Mouse (Mus musculus): ENCODE results near the gene Tenm2. TPM values are rescaled to one million over a fixed set of nuclear protein-coding genes. Genes with fewer than 3 reads are reported as not detected.

Tenm2 gene
- total and polyA plus RNA-seq, 3 experiments, result not detected

- peaks cover 3 to 13% of the 10 kb centered on the region in 2 experiments for H3K4me1 ChIP-seq (ENCODE audit: control insufficient read depth in 1 of 2, insufficient read depth in 2 of 2, low read length in 2 of 2)
- TF ChIP-seq RCOR1 (IDR thresholded peaks at IDR 0.05; ENCODE audit: low read depth, low read length) (no peak), POLR2A (IDR thresholded peaks at IDR 0.05; ENCODE audit: control insufficient read depth in 1 of 2, insufficient read depth in 1 of 2, low read depth in 1 of 2, low read length in 2 of 2, poor library complexity in 1 of 2) (no peak), SIN3A (IDR thresholded peaks at IDR 0.05; ENCODE audit: low read length) (0 out of 2 replicates have a peak, but pooled peaks have one; percentile 10), GATA1 (IDR thresholded peaks at IDR 0.05; ENCODE audit: low read depth, low read length) (no peak), MYC (IDR thresholded peaks at IDR 0.05; ENCODE audit: low read depth, low read length) (no peak), USF1 (IDR thresholded peaks at IDR 0.05; ENCODE audit: low read depth, low read length) (no peak), POLR2AphosphoS2 (IDR thresholded peaks at IDR 0.05; ENCODE audit: low read length) (no peak), TCF12 (IDR thresholded peaks at IDR 0.05; ENCODE audit: low read depth, low read length) (no peak), RAD21 (IDR thresholded peaks at IDR 0.05; ENCODE audit: low read depth, low read length) (no peak), TAL1 (IDR thresholded peaks at IDR 0.05; ENCODE audit: low read length) (no peak), MYB (IDR thresholded peaks at IDR 0.05; ENCODE audit: low read depth, low read length) (no peak), ELF1 (IDR thresholded peaks at IDR 0.05; ENCODE audit: low read depth, low read length) (no peak), CTCF (IDR thresholded peaks at IDR 0.05 in 2 of 3, conservative IDR thresholded peaks at IDR 0.05 in 1 of 3; ENCODE audit: control insufficient read depth in 1 of 3, insufficient read depth in 1 of 3, low read depth in 2 of 3, low read length in 3 of 3, poor library complexity in 1 of 3, severe bottlenecking in 1 of 3) (no peak), MXI1 (IDR thresholded peaks at IDR 0.05; ENCODE audit: low read depth, low read length) (no peak), KAT2A (conservative IDR thresholded peaks at IDR 0.05; ENCODE audit: low read depth, low read length) (no peak), EP300 (IDR thresholded peaks at IDR 0.05; ENCODE audit: low read depth in 1 of 2, low read length in 2 of 2) (peak in 1 of 2 experiments; percentile 24; a peak in 1 of 4 replicates), MAZ (IDR thresholded peaks at IDR 0.05; ENCODE audit: low read depth, low read length) (no peak), HCFC1 (IDR thresholded peaks at IDR 0.05; ENCODE audit: low read depth, low read length) (no peak), NELFE (IDR thresholded peaks at IDR 0.05; ENCODE audit: low read depth, low read length) (no peak), ETS1 (IDR thresholded peaks at IDR 0.05; ENCODE audit: low read depth, low read length) (peak; percentile 94), JUND (IDR thresholded peaks at IDR 0.05; ENCODE audit: low read depth, low read length) (no peak), NRF1 (IDR thresholded peaks at IDR 0.05; ENCODE audit: insufficient read depth, low read depth, low read length, poor library complexity, severe bottlenecking) (no peak), TBP (IDR thresholded peaks at IDR 0.05; ENCODE audit: low read depth, low read length) (peak; percentile 47; the same call in 1 of the 2 replicates), CHD1 (IDR thresholded peaks at IDR 0.05; ENCODE audit: low read depth, low read length) (no peak)
- peaks cover 0 to 12% of the 10 kb centered on the region in 2 experiments; a peak in 2 of 4 replicates for H3K36me3 ChIP-seq (ENCODE audit: control insufficient read depth in 1 of 2, insufficient read depth in 2 of 2, low read length in 2 of 2)
- peak; percentile 92 for DNase-seq (ENCODE audit: low read depth, low spot score)
- peak overlapping the region; percentile 24 to 29; a peak in 3 of 4 replicates for H3K4me3 ChIP-seq (ENCODE audit: control insufficient read depth in 1 of 2, insufficient read depth in 1 of 2, low read depth in 2 of 2, low read length in 2 of 2)
- no peaks in the 10 kb centered on the region for H3K79me2 ChIP-seq (ENCODE audit: control insufficient read depth, insufficient read depth, low read length, poor library complexity)
- H3K9ac ChIP-seq (ENCODE audit: control insufficient read depth, low read depth, low read length, poor library complexity, severe bottlenecking), result peak overlapping the region; percentile 42
- H3K27me3 ChIP-seq (ENCODE audit: control insufficient read depth in 1 of 2, insufficient read depth in 2 of 2, low read length in 2 of 2), result no peaks in the 10 kb centered on the region; a peak in 1 of 4 replicates
- H3K9me3 ChIP-seq (replicated peaks; ENCODE audit: insufficient read depth, low read length), result no peaks in the 10 kb centered on the region
- H3K27ac ChIP-seq (ENCODE audit: control insufficient read depth, low read depth, low read length), result peak overlapping the region; percentile 63
Measured at GRCm38 (mm10) chr11:36152226-36152625, 1083.5 kb downstream of the Tenm2 start.

Data from MEL (cell line).